Mouse (Mus musculus) forebrain, embryonic 10.5 days (tissue): ENCODE results near the gene Per1. TPM values are rescaled to one million over a fixed set of nuclear protein-coding genes. Genes with fewer than 3 reads are reported as not detected.

Experiments used
- DNase-seq: peaks from one replicate; pipeline ENCODE4 v3.0.0-alpha.2; 2017; ENCODE audit warnings: low spot score; ENCODE audit errors: extremely low spot score
- H3K27ac ChIP-seq: fragments of 300-500 bp; sonication (generic); 2 replicates; pipeline ENCODE4 v1.5.1; 2016; ENCODE audit warnings: mild to moderate bottlenecking
- H3K27me3 ChIP-seq: fragments of 300-500 bp; sonication (generic); 2 replicates; pipeline ENCODE4 v1.6.1; 2016; ENCODE audit warnings: mild to moderate bottlenecking; ENCODE audit not compliant: poor library complexity, severe bottlenecking
- H3K36me3 ChIP-seq: fragments of 300-500 bp; sonication (generic); replicated peaks from 2 replicates; pipeline ENCODE4 v1.6.1; 2016; ENCODE audit warnings: mild to moderate bottlenecking, moderate library complexity
- H3K4me1 ChIP-seq: fragments of 300-500 bp; sonication (generic); 2 replicates; pipeline ENCODE4 v1.6.1; 2016
- H3K4me3 ChIP-seq: fragments of 300-500 bp; sonication (generic); 2 replicates; pipeline ENCODE4 v1.5.1; 2016; ENCODE audit warnings: mild to moderate bottlenecking, moderate library complexity
- H3K9me3 ChIP-seq: fragments of 300-500 bp; sonication (generic); 2 replicates; pipeline ENCODE4 v1.6.1; 2016; ENCODE audit warnings: mild to moderate bottlenecking, moderate library complexity
- WGBS: fragments of 180-500 bp; shearing (Covaris S2); methylation state at CpG from one replicate; pipeline ENCODE4 v1.1.7; 2016; 5-methylcytosine and 5-hydroxymethylcytosine counted together
- polyA plus RNA-seq: library from polyadenylated mRNA; unstranded; fragments of >200 nt; fragmentation: Nextera tagmentation; extraction: Ambion mirVana; gene quantifications from 2 replicates; pipeline ENCODE4 v1.2.1, GENCODE M21; 2016

The Per1 gene
- polyA plus RNA-seq, 1 experiment from 2014 or later: 7.3 TPM

DNA sequence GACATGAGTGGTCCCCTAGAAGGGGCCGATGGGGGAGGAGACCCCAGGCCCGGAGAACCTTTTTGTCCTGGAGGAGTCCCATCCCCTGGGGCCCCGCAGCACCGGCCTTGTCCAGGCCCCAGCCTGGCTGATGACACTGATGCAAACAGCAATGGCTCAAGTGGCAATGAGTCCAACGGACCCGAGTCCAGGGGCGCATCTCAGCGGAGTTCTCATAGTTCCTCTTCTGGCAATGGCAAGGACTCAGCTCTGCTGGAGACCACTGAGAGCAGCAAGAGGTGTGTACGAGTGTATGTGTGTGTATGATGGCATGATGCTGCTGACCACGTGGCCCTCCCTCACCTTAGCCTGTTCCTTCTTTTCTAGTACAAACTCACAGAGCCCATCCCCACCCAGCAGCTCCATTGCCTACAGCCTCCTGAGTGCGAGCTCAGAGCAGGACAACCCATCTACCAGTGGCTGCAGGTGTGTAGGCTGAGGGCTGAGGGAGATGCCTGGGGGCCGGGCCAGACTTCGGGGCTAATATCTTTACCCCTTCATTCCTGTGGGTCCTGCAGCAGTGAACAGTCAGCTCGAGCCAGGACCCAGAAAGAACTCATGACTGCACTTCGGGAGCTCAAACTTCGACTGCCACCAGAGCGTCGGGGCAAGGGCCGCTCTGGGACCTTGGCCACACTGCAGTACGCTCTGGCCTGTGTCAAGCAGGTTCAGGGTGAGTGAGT, 5.8 kb downstream of the Per1 start:
- DNase-seq: no peak
- peaks cover 53% of the 10 kb centered on the region for H3K4me1 ChIP-seq
- H3K4me3 ChIP-seq: peak overlapping the region; percentile 65
- no peaks in the 10 kb centered on the region for H3K27me3 ChIP-seq
- peak overlapping the region; percentile 86 for H3K27ac ChIP-seq
- 94% methylated on average over 20 of the region's 20 CpGs for WGBS
- no peaks in the 10 kb centered on the region for H3K9me3 ChIP-seq
- peaks cover 53% of the 10 kb centered on the region for H3K36me3 ChIP-seq

DNA sequence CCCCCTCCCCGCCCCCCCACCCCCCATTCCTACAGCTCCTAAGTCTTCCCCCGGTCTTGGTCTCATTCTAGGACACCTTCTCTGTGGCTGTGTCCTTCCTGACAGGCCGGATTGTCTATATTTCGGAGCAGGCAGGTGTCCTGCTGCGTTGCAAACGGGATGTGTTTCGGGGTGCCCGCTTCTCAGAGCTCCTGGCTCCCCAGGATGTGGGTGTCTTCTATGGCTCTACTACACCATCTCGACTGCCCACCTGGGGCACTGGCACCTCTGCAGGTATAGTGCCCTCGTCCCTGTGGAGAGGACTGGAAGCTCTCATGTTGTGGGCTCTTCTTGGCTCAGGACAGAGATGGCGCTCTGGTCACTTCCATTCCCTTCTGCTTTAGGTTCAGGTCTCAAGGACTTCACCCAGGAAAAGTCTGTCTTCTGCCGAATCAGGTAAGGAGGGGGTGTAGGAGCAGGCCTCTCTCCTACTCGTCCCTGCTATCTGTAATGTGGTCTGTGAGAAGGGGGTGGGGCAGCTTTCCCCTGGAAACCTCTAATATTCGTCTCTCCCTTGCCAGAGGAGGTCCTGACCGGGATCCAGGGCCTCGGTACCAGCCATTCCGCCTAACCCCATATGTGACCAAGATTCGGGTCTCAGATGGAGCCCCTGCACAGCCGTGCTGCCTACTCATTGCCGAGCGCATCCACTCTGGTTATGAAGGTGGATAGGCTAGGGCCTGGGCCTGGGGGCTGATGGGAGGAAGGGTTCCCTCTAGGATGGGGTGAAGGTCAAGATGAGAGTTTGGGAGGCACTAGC, 6.8 kb downstream of the Per1 start:
- no peaks in the 10 kb centered on the region for H3K9me3 ChIP-seq
- H3K36me3 ChIP-seq: peaks cover 63% of the 10 kb centered on the region
- H3K4me3 ChIP-seq: no peak overlapping the region
- DNase-seq: no peak
- H3K27ac ChIP-seq: no peak overlapping the region
- no peaks in the 10 kb centered on the region for H3K27me3 ChIP-seq
- WGBS: 89% methylated on average over 21 of the region's 21 CpGs
- peaks cover 43% of the 10 kb centered on the region for H3K4me1 ChIP-seq

GRCm38 (mm10) chr11:69102403-69102725, 7.3 kb downstream of the Per1 start:
- WGBS: 93% methylated on average over 7 of the region's 7 CpGs
- Histone ChIP-seq H3K27ac (no peak overlapping the region), H3K4me1 (peaks cover 37% of the 10 kb centered on the region), H3K4me3 (no peak overlapping the region), H3K27me3 (no peaks in the 10 kb centered on the region), H3K36me3 (peaks cover 69% of the 10 kb centered on the region), H3K9me3 (no peaks in the 10 kb centered on the region)
- no peak for DNase-seq

GRCm38 (mm10) chr11:69103121-69103520, 8.1 kb downstream of the Per1 start:
- no peak overlapping the region for H3K27ac ChIP-seq
- H3K4me1 ChIP-seq: peaks cover 30% of the 10 kb centered on the region
- H3K4me3 ChIP-seq: no peak overlapping the region; the same call in 1 of the 2 replicates
- no peak for DNase-seq
- H3K36me3 ChIP-seq: peaks cover 77% of the 10 kb centered on the region
- H3K9me3 ChIP-seq: no peaks in the 10 kb centered on the region
- 95% methylated on average over 14 of the region's 14 CpGs for WGBS
- H3K27me3 ChIP-seq: no peaks in the 10 kb centered on the region

DNA sequence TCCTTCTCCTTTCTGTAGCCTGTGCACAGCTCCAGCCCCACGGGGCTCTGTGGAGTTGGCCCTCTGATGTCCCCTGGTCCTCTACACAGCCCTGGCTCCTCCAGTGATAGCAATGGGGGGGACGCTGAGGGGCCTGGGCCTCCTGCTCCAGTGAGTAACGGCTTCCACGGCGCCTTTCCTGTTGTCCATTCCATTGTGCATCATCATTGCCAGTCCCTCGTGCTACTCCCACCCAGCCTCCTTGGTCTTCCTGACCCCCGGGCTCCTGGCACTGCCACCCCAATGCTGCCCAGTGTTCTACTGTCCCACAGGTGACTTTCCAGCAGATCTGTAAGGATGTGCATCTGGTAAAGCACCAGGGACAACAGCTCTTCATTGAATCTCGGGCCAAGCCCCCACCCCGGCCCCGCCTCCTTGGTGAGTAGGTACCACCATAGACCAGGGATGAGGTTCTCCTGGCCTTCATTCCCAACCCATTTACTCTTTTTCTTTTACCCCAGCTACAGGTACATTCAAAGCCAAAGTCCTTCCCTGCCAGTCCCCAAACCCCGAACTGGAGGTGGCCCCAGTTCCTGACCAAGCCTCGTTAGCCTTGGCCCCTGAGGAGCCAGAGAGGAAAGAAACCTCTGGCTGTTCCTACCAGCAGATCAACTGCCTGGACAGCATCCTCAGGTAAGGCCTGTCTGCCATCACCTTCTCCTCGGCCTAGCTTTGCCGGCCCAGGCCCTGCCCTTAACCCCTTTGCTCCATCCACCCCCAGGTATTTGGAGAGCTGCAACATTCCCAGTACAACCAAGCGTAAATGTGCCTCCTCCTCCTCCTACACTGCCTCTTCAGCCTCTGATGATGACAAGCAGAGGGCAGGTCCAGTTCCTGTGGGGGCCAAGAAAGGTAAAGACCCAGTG, 8.8 kb downstream of the Per1 start:
- H3K27ac ChIP-seq: peak overlapping the region; percentile 13; the same call in 1 of the 2 replicates
- 90% methylated on average over 15 of the region's 15 CpGs for WGBS
- H3K4me1 ChIP-seq: peaks cover 23% of the 10 kb centered on the region
- no peak overlapping the region; the same call in 1 of the 2 replicates for H3K4me3 ChIP-seq
- no peaks in the 10 kb centered on the region for H3K9me3 ChIP-seq
- no peak for DNase-seq
- no peaks in the 10 kb centered on the region for H3K27me3 ChIP-seq
- peaks cover 83% of the 10 kb centered on the region for H3K36me3 ChIP-seq

DNA sequence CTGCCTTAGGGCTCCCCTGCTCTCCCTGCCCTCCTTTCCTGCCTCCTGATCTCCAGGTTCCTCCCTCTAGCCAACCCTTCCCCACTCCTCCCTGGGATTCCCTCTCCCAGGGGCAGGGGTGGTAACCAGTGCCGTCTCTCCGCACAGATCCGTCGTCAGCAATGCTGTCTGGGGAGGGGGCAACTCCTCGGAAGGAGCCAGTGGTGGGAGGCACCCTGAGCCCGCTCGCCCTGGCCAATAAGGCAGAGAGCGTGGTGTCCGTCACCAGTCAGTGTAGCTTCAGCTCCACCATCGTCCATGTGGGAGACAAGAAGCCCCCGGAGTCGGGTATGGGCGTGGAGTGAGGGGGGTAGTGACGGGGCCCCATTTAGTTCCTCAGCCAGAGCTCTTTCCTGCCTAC, 9.5 kb downstream of the Per1 start:
- H3K27me3 ChIP-seq: no peaks in the 10 kb centered on the region
- H3K9me3 ChIP-seq: no peaks in the 10 kb centered on the region
- no peak overlapping the region; the same call in 1 of the 2 replicates for H3K4me3 ChIP-seq
- peaks cover 23% of the 10 kb centered on the region for H3K4me1 ChIP-seq
- H3K36me3 ChIP-seq: peaks cover 90% of the 10 kb centered on the region
- no peak for DNase-seq
- 89% methylated on average over 14 of the region's 14 CpGs for WGBS
- peak overlapping the region; percentile 13; the same call in 1 of the 2 replicates for H3K27ac ChIP-seq

DNA sequence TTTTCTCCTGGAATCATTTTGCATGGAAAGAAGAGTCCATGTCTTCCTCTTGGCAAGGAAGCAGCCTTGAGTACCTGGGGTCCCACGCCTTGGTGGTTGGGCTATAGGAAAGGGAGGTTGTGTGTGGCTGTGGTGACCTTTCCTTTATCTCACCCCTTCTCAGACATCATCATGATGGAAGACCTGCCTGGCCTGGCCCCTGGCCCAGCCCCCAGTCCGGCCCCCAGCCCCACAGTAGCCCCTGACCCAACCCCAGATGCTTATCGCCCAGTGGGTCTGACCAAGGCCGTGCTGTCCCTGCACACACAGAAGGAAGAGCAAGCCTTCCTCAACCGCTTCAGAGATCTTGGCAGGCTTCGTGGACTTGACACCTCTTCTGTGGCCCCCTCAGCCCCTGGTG, 10.2 kb downstream of the Per1 start:
- Histone ChIP-seq H3K27ac (no peak overlapping the region), H3K9me3 (no peaks in the 10 kb centered on the region), H3K4me1 (peaks cover 22% of the 10 kb centered on the region), H3K27me3 (no peaks in the 10 kb centered on the region), H3K36me3 (peaks cover 92% of the 10 kb centered on the region), H3K4me3 (peak overlapping the region; percentile 9; the same call in 1 of the 2 replicates)
- 89% methylated on average over 6 of the region's 6 CpGs for WGBS
- DNase-seq: no peak

- Histone ChIP-seq H3K27me3 (no peaks in the 10 kb centered on the region), H3K36me3 (peaks cover 89% of the 10 kb centered on the region), H3K9me3 (no peaks in the 10 kb centered on the region), H3K4me3 (peak overlapping the region; percentile 9; the same call in 1 of the 2 replicates), H3K4me1 (peaks cover 16% of the 10 kb centered on the region), H3K27ac (no peak overlapping the region)
- WGBS: 78% methylated on average over 2 of the region's 2 CpGs
- no peak for DNase-seq
Measured at GRCm38 (mm10) chr11:69105796-69106195, 10.8 kb downstream of the Per1 start.

GRCm38 (mm10) chr11:69106299-69106698, 11.3 kb downstream of the Per1 start:
- H3K4me1 ChIP-seq: peaks cover 15% of the 10 kb centered on the region
- DNase-seq: no peak
- H3K27me3 ChIP-seq: peaks cover under 1% of the 10 kb centered on the region; the same call in 1 of the 2 replicates
- no peak overlapping the region for H3K27ac ChIP-seq
- no peaks in the 10 kb centered on the region for H3K9me3 ChIP-seq
- WGBS: 86% methylated on average over 11 of the region's 11 CpGs
- H3K36me3 ChIP-seq: peaks cover 83% of the 10 kb centered on the region
- no peak overlapping the region for H3K4me3 ChIP-seq

- Histone ChIP-seq H3K27me3 (peaks cover 6% of the 10 kb centered on the region), H3K4me1 (peaks cover 21% of the 10 kb centered on the region), H3K4me3 (no peak overlapping the region), H3K27ac (no peak overlapping the region), H3K9me3 (no peaks in the 10 kb centered on the region), H3K36me3 (peaks cover 78% of the 10 kb centered on the region)
- no peak for DNase-seq
- 86% methylated on average over 11 of the region's 11 CpGs for WGBS
Measured at GRCm38 (mm10) chr11:69106842-69107241, 11.8 kb downstream of the Per1 start.

GRCm38 (mm10) chr11:69107676-69108075, 12.7 kb downstream of the Per1 start:
- H3K4me1 ChIP-seq: peaks cover 28% of the 10 kb centered on the region
- DNase-seq: no peak
- peaks cover 70% of the 10 kb centered on the region for H3K36me3 ChIP-seq
- H3K27me3 ChIP-seq: peaks cover 13% of the 10 kb centered on the region
- H3K27ac ChIP-seq: no peak overlapping the region
- H3K4me3 ChIP-seq: peak overlapping the region; percentile 18; the same call in 1 of the 2 replicates
- WGBS: 91% methylated on average over 11 of the region's 11 CpGs
- H3K9me3 ChIP-seq: no peaks in the 10 kb centered on the region

- peaks cover 19% of the 10 kb centered on the region for H3K27me3 ChIP-seq
- H3K9me3 ChIP-seq: no peaks in the 10 kb centered on the region
- H3K4me3 ChIP-seq: 0 out of 2 replicates have a peak overlapping the region, but pooled peaks have one; percentile 10
- H3K36me3 ChIP-seq: peaks cover 64% of the 10 kb centered on the region
- DNase-seq: no peak
- whole genome bisulfite sequencing: 94% methylated on average over 9 of the region's 9 CpGs
- H3K4me1 ChIP-seq: peaks cover 28% of the 10 kb centered on the region
- H3K27ac ChIP-seq: no peak overlapping the region
Measured at GRCm38 (mm10) chr11:69108223-69108622, 13.2 kb downstream of the Per1 start.
